Mouse (Mus musculus) liver, embryonic 14.5 days (tissue): Measurements from ENCODE around the gene Enho.

Experiments
- CTCF ChIP-seq: IDR thresholded peaks from 2 replicates; pipeline ENCODE4 v1.5.1; 2016; ENCODE audit warnings: antibody characterized with exemption, low read depth, control low read depth
- EP300 ChIP-seq: IDR thresholded peaks from 2 replicates; pipeline ENCODE4 v1.6.1; 2016; ENCODE audit warnings: antibody characterized with exemption, low read depth

DNA sequence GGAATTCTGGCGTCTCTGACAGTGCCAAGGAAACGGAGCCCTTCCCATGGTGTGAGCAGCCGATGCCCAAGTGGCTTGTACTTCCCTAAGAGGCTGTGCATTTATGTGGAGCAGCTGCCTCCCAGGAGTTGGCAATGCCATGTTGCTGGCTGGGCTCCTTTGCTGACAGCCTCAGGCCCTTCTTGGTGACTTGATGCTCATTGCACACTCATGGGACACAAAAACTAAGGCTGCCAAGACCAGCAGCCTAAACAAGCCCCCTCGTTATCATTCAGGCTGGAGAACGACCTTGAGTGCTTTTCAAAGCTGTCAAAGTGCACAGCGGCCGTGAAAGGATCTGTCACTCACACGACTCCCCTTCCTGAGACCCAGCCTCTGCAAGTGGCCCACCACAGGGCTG is 28.0 kb downstream of the Enho start:
- TF ChIP-seq CTCF (no peak), EP300 (no peak)
